Mouse (Mus musculus) spleen, postnatal 36 days (tissue): ENCODE results near the gene Nova1.

ENCODE experiments used
- DNase-seq, 2 experiments: peaks; one replicate each; pipeline ENCODE4 v3.0.0; 2022; ENCODE audit warnings: low spot score in 2 of 2, mixed read lengths in 1 of 2

Nova1 gene

GRCm38 (mm10) chr12:46818856-46819347 lies at the start of gene Nova1:
Nova1 (minus strand) TSS chr12:46818929.
- DNase-seq = no peak

- peak; percentile 8 to 16 for DNase-seq
These were observed 756 bp upstream of the Nova1 start for GRCm38 (mm10) chr12:46819348-46820022.

GRCm38 (mm10) chr12:46818021-46818855 lies 491 bp downstream of the Nova1 start:
- DNase-seq = no peak

DNA sequence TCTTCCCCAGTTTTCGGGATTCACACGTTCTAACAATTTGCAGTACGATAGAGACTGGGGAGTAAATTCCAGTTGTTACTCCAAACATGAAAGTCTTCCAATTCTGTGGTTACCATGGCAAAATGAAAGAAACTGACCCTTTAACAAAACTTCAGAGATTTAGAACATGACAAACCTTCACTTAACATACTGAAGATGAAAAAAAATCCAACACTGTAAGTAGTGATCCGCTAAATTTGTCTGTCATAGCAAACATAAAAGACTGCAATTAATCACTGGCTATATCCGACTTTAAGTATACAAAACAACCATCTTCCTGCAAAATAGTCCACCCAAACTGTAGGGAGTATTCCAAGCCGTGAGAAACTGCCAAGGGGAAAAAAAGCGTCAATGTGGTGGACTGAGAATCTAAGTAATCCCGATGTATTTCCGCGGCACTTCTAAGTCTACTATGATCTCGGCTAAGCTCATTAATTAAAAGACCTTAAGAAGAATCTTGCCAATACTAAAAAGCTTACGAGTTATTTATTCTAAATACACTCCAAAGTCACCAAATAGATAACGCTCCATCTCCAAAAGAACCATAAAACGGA lies 1.4 kb downstream of the Nova1 start:
- no peak for DNase-seq

DNA sequence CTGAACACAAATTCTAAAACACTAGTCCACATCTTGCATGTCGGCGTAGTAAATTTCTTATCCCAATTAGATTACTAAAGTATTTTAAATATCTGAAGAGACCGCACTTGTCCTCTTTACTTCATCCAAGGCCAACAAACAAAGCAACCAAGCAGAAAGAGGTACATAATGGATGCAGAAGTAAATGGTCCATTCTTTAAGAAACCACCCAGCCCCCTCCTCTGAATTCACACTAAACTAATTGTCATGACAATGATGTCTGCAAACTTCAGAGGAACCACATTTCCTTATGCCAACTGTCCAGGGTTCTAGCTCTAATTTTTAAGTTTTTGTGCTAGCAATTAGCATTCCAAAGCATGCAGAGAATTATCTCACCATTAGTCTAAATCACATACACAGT lies 2.4 kb downstream of the Nova1 start:
- DNase-seq = no peak

GRCm38 (mm10) chr12:46815697-46816096 lies 3.0 kb downstream of the Nova1 start:
- no peak for DNase-seq

DNA sequence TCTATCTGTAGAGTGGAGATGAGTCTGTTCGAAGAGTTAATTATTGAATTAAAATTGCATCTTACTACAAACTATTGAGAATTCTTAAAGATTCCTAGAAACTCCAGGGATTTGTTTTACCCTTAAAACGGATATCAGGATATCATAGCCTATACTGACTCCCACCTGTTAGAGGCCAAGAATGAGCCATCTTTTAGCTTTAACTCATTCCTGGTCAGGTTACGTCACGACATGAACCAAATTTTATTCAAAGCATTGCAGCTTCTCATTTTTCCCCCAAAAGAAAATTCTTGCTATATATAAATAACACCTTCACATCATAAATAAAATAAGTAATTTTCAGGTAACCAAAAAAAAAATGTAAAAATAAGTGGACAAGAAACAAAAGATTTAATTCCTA lies 3.9 kb downstream of the Nova1 start:
- no peak for DNase-seq

GRCm38 (mm10) chr12:46801311-46801710 lies 17.4 kb downstream of the Nova1 start:
- no peak for DNase-seq

GRCm38 (mm10) chr12:46782301-46783280 lies 36.1 kb downstream of the Nova1 start:
- DNase-seq = no peak

- no peak for DNase-seq
These were observed 37.2 kb downstream of the Nova1 start for GRCm38 (mm10) chr12:46781481-46781880.

GRCm38 (mm10) chr12:46780983-46781382 lies 37.7 kb downstream of the Nova1 start:
- no peak for DNase-seq

DNA sequence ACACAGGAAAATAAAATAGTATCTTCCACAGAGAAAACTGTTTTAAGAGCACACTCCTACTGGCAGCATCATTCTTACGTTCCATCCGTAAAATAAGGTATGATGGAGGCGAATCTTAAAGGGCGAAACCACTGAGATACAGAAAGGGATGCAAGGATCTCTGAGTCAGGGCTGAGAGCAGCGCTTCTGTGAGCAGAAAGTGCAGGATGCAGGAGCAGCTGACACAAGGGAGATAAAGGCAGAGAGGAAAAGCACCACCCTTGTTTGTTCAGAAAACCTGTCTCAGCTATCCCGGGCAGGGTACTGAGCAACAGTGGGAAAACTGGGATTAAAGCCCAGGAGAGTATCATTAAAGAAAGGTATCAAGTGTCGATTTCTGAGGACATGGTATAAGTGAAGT lies 59.3 kb downstream of the Nova1 start:
- no peak for DNase-seq

DNA sequence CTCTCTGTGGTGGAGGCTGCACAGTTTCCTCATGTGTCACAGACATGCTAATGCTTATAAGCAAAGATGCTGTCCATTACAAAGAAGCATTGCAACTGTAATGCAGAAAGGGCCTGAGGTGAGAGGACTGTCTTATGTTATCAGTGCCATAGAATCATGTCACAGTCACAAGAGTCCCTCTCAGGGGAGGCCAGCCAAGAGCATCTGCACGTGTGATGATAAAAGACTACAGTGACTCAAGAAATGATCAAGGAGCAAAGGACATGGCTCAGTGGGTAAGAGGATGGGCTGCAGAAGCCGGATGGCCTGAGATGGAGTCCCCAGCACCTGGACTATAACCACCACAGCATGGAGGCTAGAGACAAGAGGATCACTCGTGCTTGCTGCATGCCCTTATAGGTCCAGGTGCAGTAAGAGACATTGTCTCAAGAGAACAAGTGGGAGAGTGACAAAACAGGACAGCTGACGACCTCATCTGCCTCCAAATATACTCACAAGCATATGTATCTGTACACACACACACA lies 64.3 kb downstream of the Nova1 start:
- no peak for DNase-seq

- DNase-seq = no peak
These were observed 65.6 kb downstream of the Nova1 start for GRCm38 (mm10) chr12:46753096-46753495.

DNA sequence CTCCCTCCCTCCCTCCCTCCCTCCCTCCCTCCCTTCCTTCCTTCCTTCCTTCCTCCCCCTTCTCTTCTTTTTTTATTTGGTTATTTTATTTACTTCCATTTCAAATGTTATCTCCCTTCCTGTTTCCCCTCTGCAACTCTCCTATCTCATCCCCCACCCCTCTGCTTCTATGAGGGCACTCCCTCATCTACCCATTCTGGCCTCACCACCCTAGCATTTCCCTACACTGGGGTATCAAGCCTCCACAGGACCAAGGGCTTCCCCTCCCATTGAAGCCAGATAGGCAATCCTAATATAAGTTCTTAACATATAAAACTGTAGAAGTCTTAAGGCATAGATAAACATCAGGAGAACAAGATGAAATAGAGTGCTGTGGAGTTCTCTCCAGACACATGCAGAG lies 85.5 kb downstream of the Nova1 start:
- no peak for DNase-seq

DNA sequence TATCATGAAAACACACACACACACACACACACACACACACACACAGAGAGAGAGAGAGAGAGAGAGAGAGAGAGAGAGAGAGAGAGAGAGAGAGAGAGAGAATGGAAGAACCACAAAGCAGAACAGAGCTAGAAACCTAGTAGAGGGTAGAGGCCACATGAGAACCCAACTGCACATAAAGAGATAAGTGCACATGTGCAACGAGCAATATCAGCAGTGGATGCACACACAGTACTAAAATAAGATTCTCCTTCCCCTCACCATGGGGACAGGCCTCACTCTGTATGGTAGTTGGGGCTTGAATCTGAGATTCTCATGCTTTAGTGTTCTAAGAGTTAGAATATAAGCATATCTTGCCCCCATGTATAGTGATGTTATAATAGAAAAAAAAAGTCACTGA lies 86.8 kb downstream of the Nova1 start:
- DNase-seq = no peak

DNA sequence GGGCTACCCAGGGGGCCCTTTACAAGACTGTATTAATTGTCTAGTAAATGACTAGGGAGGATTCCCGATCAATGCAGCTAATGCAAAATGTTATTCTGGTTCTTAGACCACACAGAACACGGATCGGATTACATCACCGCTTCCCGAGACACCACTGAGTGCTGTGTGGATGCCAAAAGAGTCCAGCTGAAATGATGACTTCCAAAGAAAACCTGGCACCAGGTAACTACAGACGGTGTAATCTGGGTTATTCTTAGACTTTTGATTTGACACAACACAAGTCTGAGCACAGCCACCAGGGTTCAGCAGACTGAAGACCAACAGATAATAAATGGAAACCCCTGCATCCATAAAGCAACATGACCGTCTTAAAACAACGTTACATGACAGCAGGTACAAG lies 96.8 kb downstream of the Nova1 start:
- no peak for DNase-seq

DNA sequence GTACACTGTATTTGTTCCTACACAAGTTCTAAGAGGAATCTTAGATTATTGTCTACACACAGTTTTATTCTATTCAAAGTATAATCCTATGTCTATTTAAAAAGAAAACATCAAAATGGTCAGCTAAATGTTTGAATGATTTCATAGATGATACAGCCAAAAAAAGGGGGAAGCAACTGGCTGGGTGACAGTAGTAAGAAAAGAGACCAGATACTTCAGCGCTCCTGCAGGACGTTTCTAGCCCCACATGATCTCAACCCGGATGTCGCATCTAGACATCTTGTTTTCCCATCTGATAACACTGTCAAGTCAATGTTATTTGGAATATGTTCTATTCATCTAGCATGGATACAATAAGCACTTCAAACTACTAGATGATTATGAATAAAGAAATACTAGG lies 99.7 kb downstream of the Nova1 start:
- DNase-seq = no peak

- no peak for DNase-seq
These were observed 108.6 kb downstream of the Nova1 start for GRCm38 (mm10) chr12:46710094-46710493.

- DNase-seq = no peak
These were observed 109.3 kb downstream of the Nova1 start for GRCm38 (mm10) chr12:46709475-46709874.

GRCm38 (mm10) chr12:46700202-46700601 lies 118.5 kb downstream of the Nova1 start:
- no peak for DNase-seq
